ENCODE assay signal across 25 mouse cellular contexts in the genomic region with DNA sequence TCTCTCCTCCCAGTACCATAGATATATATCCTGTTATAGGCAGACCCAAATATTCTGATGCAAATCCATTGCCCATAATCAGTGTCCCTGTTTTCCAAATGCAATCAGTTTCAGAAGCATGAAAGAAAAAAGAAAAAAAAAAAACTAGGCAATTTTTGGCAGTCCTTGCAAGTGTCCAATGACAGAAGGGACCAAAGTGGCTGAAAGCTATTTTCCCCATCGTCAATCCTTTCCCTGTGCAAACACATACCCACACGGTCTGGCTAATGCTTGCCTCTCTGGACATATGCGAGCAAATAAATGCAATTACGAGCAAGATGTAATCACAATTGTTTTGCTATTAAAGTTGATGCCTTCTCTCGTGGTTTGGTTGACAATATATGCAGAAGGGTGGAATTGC.
"Had no signal": no experiment of that assay in that cellular context is flagged by ENCODE, and none has a peak within 500 bp of the region (broad histone marks: within the 10 kb centered on the region; RNA-seq: fewer than 3 reads in every experiment).

No protein-coding gene starts in this region.

- H3K36me3 ChIP-seq: heart, embryonic 12.5 days; heart, embryonic 13.5 days; heart, embryonic 15.5 days; hindbrain, embryonic 10.5 days; hindbrain, embryonic 12.5 days; hindbrain, embryonic 13.5 days; hindbrain, embryonic 15.5 days; intestine, embryonic 15.5 days; kidney, embryonic 15.5 days had no signal

- ATAC-seq: hindbrain, embryonic 16.5 days; hindbrain, postnatal 0 days; inflammation-experienced regulatory T-cells, adult 6 months; intestine, embryonic 15.5 days; intestine, embryonic 16.5 days; intestine, postnatal 0 days had no signal

- H3K27me3 ChIP-seq: heart, embryonic 12.5 days; heart, embryonic 13.5 days; heart, embryonic 15.5 days; hindbrain, embryonic 12.5 days; hindbrain, embryonic 13.5 days; hindbrain, embryonic 15.5 days; intestine, embryonic 15.5 days; kidney, embryonic 15.5 days had no signal

- H3K4me1 ChIP-seq: heart, embryonic 12.5 days; heart, embryonic 13.5 days; hindbrain, embryonic 10.5 days; hindbrain, embryonic 12.5 days; hindbrain, embryonic 13.5 days; hindbrain, embryonic 15.5 days; intestine, embryonic 15.5 days had no signal

- DNase-seq: heart, postnatal 10 days; heart, postnatal 14 days; heart, postnatal 36 days; heart, postnatal 4 days; kidney, adult 11 months; layer of hippocampus, adult 9-11 months; layer of hippocampus, postnatal 36 days had no signal

- H3K4me2 ChIP-seq: heart, embryonic 11.5 days; heart, embryonic 12.5 days; heart, embryonic 13.5 days; heart, embryonic 15.5 days; hindbrain, embryonic 12.5 days; hindbrain, embryonic 13.5 days; hindbrain, embryonic 14.5 days; hindbrain, embryonic 15.5 days; intestine, embryonic 15.5 days; kidney, embryonic 15.5 days had no signal

- H3K9me3 ChIP-seq: heart, embryonic 15.5 days; hindbrain, embryonic 10.5 days; hindbrain, embryonic 12.5 days; hindbrain, embryonic 13.5 days; hindbrain, embryonic 15.5 days; intestine, embryonic 15.5 days; kidney, embryonic 15.5 days had no signal

- H3K27ac ChIP-seq: heart, embryonic 13.5 days; heart, embryonic 15.5 days; hindbrain, embryonic 10.5 days; hindbrain, embryonic 12.5 days; hindbrain, embryonic 13.5 days; hindbrain, embryonic 14.5 days; hindbrain, embryonic 15.5 days; hindbrain, postnatal 0 days; intestine, embryonic 15.5 days; kidney, embryonic 15.5 days; kidney, postnatal 0 days; layer of hippocampus, adult 2 months had no signal

- H3K9ac ChIP-seq: heart, embryonic 12.5 days; heart, embryonic 13.5 days; heart, embryonic 15.5 days; hindbrain, embryonic 12.5 days; hindbrain, embryonic 13.5 days; hindbrain, embryonic 14.5 days; hindbrain, embryonic 15.5 days; intestine, embryonic 15.5 days; kidney, embryonic 15.5 days had no signal

- H3K4me3 ChIP-seq: heart, embryonic 12.5 days; heart, embryonic 13.5 days; heart, embryonic 15.5 days; hindbrain, embryonic 10.5 days; hindbrain, embryonic 12.5 days; hindbrain, embryonic 13.5 days; hindbrain, embryonic 15.5 days; intestine, embryonic 15.5 days; kidney, embryonic 15.5 days; layer of hippocampus, adult 2 months had no signal
